Mouse (Mus musculus) liver, embryonic 16.5 days (tissue): Measurements from ENCODE around the gene Hoxa2. TPM values are rescaled to one million over a fixed set of nuclear protein-coding genes. Genes with fewer than 3 reads are reported as not detected.

Source experiments
- ATAC-seq: fragments of 200-750 bp; cut with Nextera tagmentation; 2 replicates; pipeline ENCODE4 v1.8.0; 2017; ENCODE audit warnings: low read depth, mild to moderate bottlenecking, moderate number of reproducible peaks, moderate library complexity
- H3K27ac ChIP-seq: fragments of 300-500 bp; sonication (generic); 2 replicates; pipeline ENCODE4 v1.5.1; 2014; ENCODE audit warnings: mild to moderate bottlenecking, low read length
- H3K27me3 ChIP-seq: fragments of 300-500 bp; sonication (generic); 2 replicates; pipeline ENCODE4 v1.6.1; 2014; ENCODE audit warnings: low read depth, low read length, mixed read lengths; ENCODE audit not compliant: control insufficient read depth, insufficient read depth
- H3K36me3 ChIP-seq: fragments of 300-500 bp; sonication (generic); 2 replicates; pipeline ENCODE4 v1.6.1; 2014; ENCODE audit warnings: mild to moderate bottlenecking; ENCODE audit not compliant: control insufficient read depth, insufficient read depth
- H3K4me1 ChIP-seq: fragments of 300-500 bp; sonication (generic); 2 replicates; pipeline ENCODE4 v1.6.1; 2014; ENCODE audit warnings: low read depth, low read length, mixed read lengths; ENCODE audit not compliant: control insufficient read depth
- H3K4me2 ChIP-seq: fragments of 300-500 bp; sonication (generic); 2 replicates; pipeline ENCODE4 v1.6.1; 2014; ENCODE audit warnings: low read depth, low read length, mixed read lengths
- H3K4me3 ChIP-seq: fragments of 300-500 bp; sonication (generic); 2 replicates; pipeline ENCODE4 v1.5.1; 2014; ENCODE audit warnings: low read depth, mild to moderate bottlenecking, low read length
- H3K9ac ChIP-seq: fragments of 300-500 bp; sonication (generic); 2 replicates; pipeline ENCODE4 v1.6.1; 2014; ENCODE audit warnings: low read depth, low read length
- H3K9me3 ChIP-seq: fragments of 300-500 bp; sonication (generic); replicated peaks from 2 replicates; pipeline ENCODE4 v1.6.1; 2016; ENCODE audit warnings: low read length; ENCODE audit not compliant: control insufficient read depth
- WGBS: fragments of 180-500 bp; shearing (Covaris S2); extraction: QIAGEN DNeasy Blood & Tissue Kit; methylation state at CpG from one replicate; pipeline ENCODE4 v1.1.7; 2014; ENCODE audit not compliant: insufficient replicate concordance; 5-methylcytosine and 5-hydroxymethylcytosine counted together
- polyA plus RNA-seq: library from polyadenylated mRNA; unstranded; fragments of >200 nt; fragmentation: Nextera tagmentation; extraction: Ambion mirVana; gene quantifications from 2 replicates; pipeline ENCODE4 v1.2.1, GENCODE M21; 2015

Gene Hoxa2
- 0.22 and 0.44 TPM in 2 replicates for polyA plus RNA-seq

- H3K9me3 ChIP-seq: no peaks in the 10 kb centered on the region
- H3K4me3 ChIP-seq: peak within 1 kb of the TSS; percentile 30
- no peak within 1 kb of the TSS for H3K27ac ChIP-seq
- no peak within 1 kb of the TSS for H3K9ac ChIP-seq
- H3K36me3 ChIP-seq: no peaks in the 10 kb centered on the region
- peaks cover 93% of the 10 kb centered on the region for H3K27me3 ChIP-seq
- ATAC-seq: no peak
- 2% methylated on average over 25 of the region's 25 CpGs for WGBS
- H3K4me2 ChIP-seq: 0 out of 2 replicates have a peak within 1 kb of the TSS, but pooled peaks have one; percentile 0
- no peaks in the 10 kb centered on the region for H3K4me1 ChIP-seq
These were observed at the start of gene Hoxa2 for GRCm38 (mm10) chr6:52164626-52165440. Gene Hoxa2 (minus strand): TSS chr6:52164831.

DNA sequence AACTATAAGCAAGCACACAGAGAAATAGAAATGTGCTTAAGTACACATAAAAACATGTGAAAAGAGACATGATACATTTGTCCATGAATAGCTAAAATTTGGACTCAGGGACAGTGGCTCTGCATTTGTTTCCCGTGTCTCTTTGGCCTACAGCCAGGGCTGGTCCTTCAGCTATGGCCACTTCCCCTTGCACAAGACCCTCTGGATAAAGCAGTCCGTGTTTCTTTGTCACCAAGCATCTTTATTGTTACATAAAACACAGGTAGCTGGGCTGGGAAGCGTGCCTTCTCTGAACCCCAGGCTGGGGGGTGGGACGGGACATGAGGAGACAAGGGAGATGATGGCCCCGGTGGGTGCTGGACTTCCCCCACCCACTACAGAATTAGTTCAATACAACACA is 49.6 kb upstream of the Hoxa2 start:
- no peak overlapping the region for H3K27ac ChIP-seq
- H3K27me3 ChIP-seq: peaks cover 97% of the 10 kb centered on the region
- H3K4me1 ChIP-seq: no peaks in the 10 kb centered on the region; the same call in none of the 2 replicates
- H3K4me3 ChIP-seq: no peak overlapping the region
- H3K36me3 ChIP-seq: no peaks in the 10 kb centered on the region
- 32% methylated on average over 5 of the region's 5 CpGs for WGBS
- H3K4me2 ChIP-seq: no peak overlapping the region
- no peak for ATAC-seq
- no peaks in the 10 kb centered on the region for H3K9me3 ChIP-seq
- H3K9ac ChIP-seq: no peak overlapping the region

GRCm38 (mm10) chr6:52213119-52213986 is 48.7 kb upstream of the Hoxa2 start, which contains the start of the genes Hoxa3 and Gm28308:
Gene Hoxa3 (minus strand): TSS chr6:52213336.
Gene Gm28308 (minus strand): TSS chr6:52213339.
- 5% methylated on average over 38 of the region's 38 CpGs for WGBS
- H3K4me3 ChIP-seq: peak within 1 kb of the TSS; percentile 36
- H3K27ac ChIP-seq: no peak within 1 kb of the TSS
- H3K36me3 ChIP-seq: no peaks in the 10 kb centered on the region
- peak within 1 kb of the TSS; percentile 28 for H3K4me2 ChIP-seq
- H3K27me3 ChIP-seq: peaks cover 97% of the 10 kb centered on the region
- no peaks in the 10 kb centered on the region; the same call in none of the 2 replicates for H3K4me1 ChIP-seq
- no peak for ATAC-seq
- H3K9ac ChIP-seq: no peak within 1 kb of the TSS
- H3K9me3 ChIP-seq: no peaks in the 10 kb centered on the region

DNA sequence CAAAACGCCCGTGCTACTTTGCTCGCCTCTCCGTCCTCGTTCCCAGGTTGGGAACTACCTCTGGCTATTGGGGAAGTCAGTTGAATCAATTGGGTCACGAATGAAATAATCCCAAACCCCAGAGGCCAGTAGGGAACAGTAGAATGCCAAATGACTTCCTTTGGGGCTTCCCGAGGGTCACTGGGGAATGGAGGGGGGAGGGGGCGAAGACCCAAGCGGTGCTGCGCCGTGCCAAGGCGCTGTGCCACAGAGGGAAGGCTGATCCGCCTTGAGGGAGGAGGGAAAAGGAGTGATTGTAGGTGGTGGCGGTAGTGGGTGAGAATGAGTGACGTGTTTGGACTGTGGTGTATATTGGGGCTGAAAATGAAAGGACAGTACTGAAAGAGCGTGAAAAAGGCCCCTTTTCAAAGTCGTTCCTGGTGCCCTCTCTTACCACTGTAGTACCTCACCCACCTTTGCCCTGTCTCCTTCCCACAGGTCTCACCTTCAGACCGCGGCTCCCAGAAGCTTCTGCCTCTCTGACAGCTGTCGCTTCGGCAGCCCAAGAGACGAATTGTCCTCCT is 48.0 kb upstream of the Hoxa2 start:
- ATAC-seq: no peak
- Histone ChIP-seq H3K27ac (no peak overlapping the region), H3K9ac (no peak overlapping the region), H3K36me3 (no peaks in the 10 kb centered on the region), H3K4me1 (no peaks in the 10 kb centered on the region; the same call in none of the 2 replicates), H3K4me3 (peak overlapping the region; percentile 36), H3K9me3 (no peaks in the 10 kb centered on the region), H3K27me3 (peaks cover 97% of the 10 kb centered on the region), H3K4me2 (peak overlapping the region; percentile 28)
- 1% methylated on average over 22 of the region's 22 CpGs for WGBS

DNA sequence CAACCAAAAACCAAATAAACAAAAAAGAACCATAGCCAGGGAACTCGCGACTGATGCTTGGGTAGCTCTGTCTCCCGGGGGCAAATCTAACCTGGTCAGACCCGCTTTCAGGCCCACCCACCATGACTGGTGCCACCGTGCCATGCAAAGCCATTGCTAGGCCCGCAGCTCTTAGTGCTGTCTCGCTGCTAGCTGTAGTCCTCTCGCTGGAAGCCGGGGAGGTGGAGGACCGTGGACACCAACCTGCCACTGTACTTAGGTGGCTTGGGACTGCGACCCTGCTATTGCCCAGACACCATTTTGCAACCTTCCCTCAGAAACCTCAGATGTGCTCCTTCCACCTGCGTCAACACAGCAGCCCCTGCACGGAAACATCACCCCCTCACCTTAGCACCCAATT is 47.3 kb upstream of the Hoxa2 start:
- Histone ChIP-seq H3K4me1 (no peaks in the 10 kb centered on the region; the same call in none of the 2 replicates), H3K27ac (no peak overlapping the region), H3K4me2 (0 out of 2 replicates have a peak overlapping the region, but pooled peaks have one; percentile 15), H3K27me3 (peaks cover 97% of the 10 kb centered on the region), H3K9ac (no peak overlapping the region), H3K4me3 (0 out of 2 replicates have a peak overlapping the region, but pooled peaks have one; percentile 19), H3K9me3 (no peaks in the 10 kb centered on the region), H3K36me3 (no peaks in the 10 kb centered on the region)
- ATAC-seq: no peak
- WGBS: 3% methylated on average over 13 of the region's 13 CpGs

DNA sequence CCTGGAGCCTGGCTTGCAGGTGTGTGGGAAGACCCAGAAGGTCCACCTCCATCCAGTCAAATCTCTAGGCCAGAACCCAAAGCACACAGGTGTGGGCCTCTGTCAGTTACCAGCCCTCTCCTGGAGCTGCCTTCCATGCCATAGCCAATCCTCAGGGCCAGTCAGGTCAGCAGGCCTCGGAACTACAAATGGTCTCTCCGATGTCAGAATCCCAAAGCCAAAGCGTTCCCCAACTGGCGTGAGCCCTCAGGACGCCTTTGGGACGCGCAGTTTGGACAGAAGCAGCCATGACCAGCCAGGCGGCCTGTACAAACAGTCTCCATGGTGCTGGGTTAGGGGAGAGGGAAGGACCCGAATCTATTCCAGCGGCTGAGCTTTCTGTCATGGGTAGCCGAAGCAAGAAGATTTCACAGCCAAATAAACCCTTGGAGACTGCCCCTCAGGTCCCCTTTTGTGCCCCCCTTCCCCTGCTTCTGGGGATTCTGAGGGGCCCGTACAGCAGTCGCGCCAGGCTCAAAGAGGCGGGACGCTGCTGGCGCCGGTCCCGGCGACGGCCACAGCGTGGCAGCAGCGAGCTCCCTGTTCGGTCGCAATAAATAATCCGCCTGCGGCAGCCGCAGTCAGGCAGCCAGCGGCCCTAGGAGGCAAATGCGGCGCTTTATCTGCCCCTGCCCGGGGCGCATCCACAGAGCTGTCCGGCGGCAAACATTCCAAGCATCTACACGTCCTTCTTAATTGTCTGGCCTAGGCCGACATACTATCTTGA is 46.7 kb upstream of the Hoxa2 start:
- Histone ChIP-seq H3K27me3 (peaks cover 97% of the 10 kb centered on the region), H3K4me3 (0 out of 2 replicates have a peak overlapping the region, but pooled peaks have one; percentile 19), H3K4me2 (0 out of 2 replicates have a peak overlapping the region, but pooled peaks have one; percentile 15), H3K9me3 (no peaks in the 10 kb centered on the region), H3K27ac (no peak overlapping the region), H3K9ac (no peak overlapping the region), H3K4me1 (no peaks in the 10 kb centered on the region; the same call in none of the 2 replicates), H3K36me3 (no peaks in the 10 kb centered on the region)
- no peak for ATAC-seq
- WGBS: 3% methylated on average over 37 of the region's 37 CpGs

DNA sequence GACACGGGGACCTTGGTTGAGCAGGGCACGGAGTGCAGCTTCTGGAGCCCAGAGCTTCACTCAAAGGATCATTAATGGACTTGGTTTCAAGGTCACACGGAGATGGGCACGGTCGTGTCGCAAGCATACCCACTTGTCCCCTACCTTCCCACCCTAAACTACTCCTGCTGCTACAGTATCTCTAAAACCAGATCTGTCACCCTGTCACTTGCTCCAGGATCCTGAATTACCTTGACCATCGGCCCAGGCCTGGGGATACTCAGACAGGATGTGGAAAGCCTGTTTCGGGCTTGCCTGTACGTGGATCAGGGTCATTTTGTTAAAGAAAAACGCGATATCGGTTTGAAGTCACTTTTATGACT is 45.0 kb upstream of the Hoxa2 start:
- Histone ChIP-seq H3K4me3 (no peak overlapping the region), H3K9ac (no peak overlapping the region), H3K9me3 (no peaks in the 10 kb centered on the region), H3K36me3 (no peaks in the 10 kb centered on the region), H3K4me1 (no peaks in the 10 kb centered on the region; the same call in none of the 2 replicates), H3K27ac (no peak overlapping the region), H3K27me3 (peaks cover 97% of the 10 kb centered on the region), H3K4me2 (no peak overlapping the region)
- ATAC-seq: no peak
- WGBS: 24% methylated on average over 12 of the region's 12 CpGs
